9 mouse cellular contexts compared by ENCODE assay signal in the genomic region with DNA sequence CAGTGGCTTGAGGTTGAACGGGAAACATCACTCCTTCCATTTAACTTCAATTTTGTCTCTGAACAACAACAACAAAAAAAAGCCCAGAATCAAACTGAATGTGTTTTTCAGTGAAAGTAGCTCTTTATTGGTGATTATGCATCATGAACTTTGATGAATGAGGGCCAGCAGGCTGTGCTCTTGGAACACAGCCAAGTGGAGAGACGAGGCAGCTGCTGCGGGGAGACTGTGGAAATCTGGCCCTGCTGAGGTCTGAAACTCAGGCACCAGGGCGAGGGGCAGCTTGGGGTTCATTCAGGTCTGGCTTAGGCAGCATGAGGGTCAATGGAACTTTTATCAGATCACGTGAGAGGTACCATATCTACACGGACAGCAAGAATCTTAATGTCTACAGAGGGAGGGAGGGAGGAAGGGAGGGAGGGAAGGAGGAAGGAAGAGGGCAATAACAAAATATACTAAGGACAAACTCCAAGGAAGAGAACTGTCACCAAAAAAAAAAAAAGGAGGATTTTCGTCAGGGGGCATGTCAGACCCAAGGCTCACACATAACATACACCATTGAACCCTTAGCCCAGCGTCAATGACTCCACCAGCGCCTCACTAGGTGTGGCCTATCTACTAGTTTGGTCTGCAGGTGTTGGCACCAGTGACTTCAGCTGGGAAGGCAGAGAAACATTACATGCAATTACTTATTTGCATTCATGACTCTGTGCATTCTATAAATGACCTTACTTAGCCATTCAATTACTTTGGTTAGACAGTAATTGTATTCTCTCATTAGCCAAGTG.
DNase-seq lines count a peak whose midpoint lies in the region; ATAC-seq lines count a peak whose summit lies in the region.
"Had no signal": no experiment of that assay in that cellular context is flagged by ENCODE, and none has a peak within 500 bp of the region (broad histone marks: within the 10 kb centered on the region; RNA-seq: fewer than 3 reads in every experiment).

No protein-coding gene starts in this region.

- no peak overlapping the region for H3K9ac ChIP-seq in limb, embryonic 11.5 days (ENCODE audit: low read length)

- peak; percentile 54; the same call in 1 of the 2 replicates for ATAC-seq in limb, embryonic 11.5 days (ENCODE audit: insufficient number of reproducible peaks, low FRiP score, low TSS enrichment, low read depth)
- ATAC-seq in erythroid progenitor cell, adult 5-6 weeks (replicated peaks; ENCODE audit: low FRiP score, poor library complexity, severe bottlenecking), result no peak

- H3K27me3 ChIP-seq in limb, embryonic 11.5 days (ENCODE audit: control insufficient read depth, insufficient read depth, low read length), result no peaks in the 10 kb centered on the region
- no peaks in the 10 kb centered on the region for H3K27me3 ChIP-seq in limb, embryonic 10.5 days (ENCODE audit: low read depth, poor library complexity, severe bottlenecking)

- H3K36me3 ChIP-seq in limb, embryonic 11.5 days (ENCODE audit: control insufficient read depth, insufficient read depth, low read length), result no peaks in the 10 kb centered on the region
- no peaks in the 10 kb centered on the region for H3K36me3 ChIP-seq in limb, embryonic 10.5 days
- H3K36me3 ChIP-seq: G1E had no signal

- WGBS in limb, embryonic 11.5 days, result 58% methylated on average over 9 of the region's 9 CpGs
- 64% methylated on average over 9 of the region's 9 CpGs for WGBS in limb, embryonic 10.5 days

- H3K9me3 ChIP-seq in limb, embryonic 11.5 days (ENCODE audit: control insufficient read depth, low read length), result no peaks in the 10 kb centered on the region
- no peaks in the 10 kb centered on the region for H3K9me3 ChIP-seq in limb, embryonic 10.5 days (replicated peaks)

- no peak overlapping the region for H3K4me2 ChIP-seq in limb, embryonic 11.5 days (ENCODE audit: low read depth, severe bottlenecking)

- no peaks in the 10 kb centered on the region for H3K4me1 ChIP-seq in limb, embryonic 11.5 days (ENCODE audit: control insufficient read depth, insufficient read depth, low read length)
- peaks cover 17% of the 10 kb centered on the region for H3K4me1 ChIP-seq in limb, embryonic 10.5 days

- intact Hi-C loops in heart, postnatal 10 days (cut with DNase I), result loop anchor here (5.0 to 10.0 kb wide), 2 partner anchors 106 to 299 kb away; no protein-coding TSS in a partner anchor
- intact Hi-C loops in left cerebral cortex, postnatal 25 days (cut with DNase I), result no loop called here

- no peak overlapping the region for H3K4me3 ChIP-seq in limb, embryonic 11.5 days (ENCODE audit: low read depth, low read length)
- no peak overlapping the region for H3K4me3 ChIP-seq in limb, embryonic 10.5 days

- H3K27ac ChIP-seq in limb, embryonic 11.5 days (replicated peaks; ENCODE audit: low read depth, low read length), result no peak overlapping the region
- H3K27ac ChIP-seq in limb, embryonic 10.5 days, result no peak overlapping the region

- peak; percentile 42 for DNase-seq in limb, embryonic 11.5 days (ENCODE audit: low spot score)
- DNase-seq in limb, embryonic 10.5 days (ENCODE audit: low spot score), result no peak
- peak; percentile 39 to 49 for DNase-seq in cerebellum, postnatal 36 days
- peak; percentile 57 to 65 for DNase-seq in heart, postnatal 10 days
- peak; percentile 25 to 56 for DNase-seq in kidney, postnatal 25 days
- DNase-seq in retina, postnatal 1 day, result peak; percentile 89
- no peak for DNase-seq in left cerebral cortex, postnatal 25 days (ENCODE audit: low spot score in 2 of 2)

Comparison
In these comparisons a context has a peak if more than half of its experiments do, and no peak if none do; other contexts are left out.
1. DNase-seq: peak in limb, embryonic 11.5 days (single experiment), cerebellum, postnatal 36 days (2 of 2), heart, postnatal 10 days (2 of 2), kidney, postnatal 25 days (2 of 2) and retina, postnatal 1 day (single experiment); none in limb, embryonic 10.5 days (single experiment) and left cerebral cortex, postnatal 25 days (0 of 2).